Mouse (Mus musculus) right cerebral cortex, adult 2 months (tissue): ENCODE measurements around the gene Spata13.

ENCODE experiments used
- DNase-seq, 2 experiments: peaks; one replicate each; pipeline ENCODE4 v3.0.0; 2021 to 2022; ENCODE audit warnings: low spot score in 2 of 2

Spata13 gene

DNA sequence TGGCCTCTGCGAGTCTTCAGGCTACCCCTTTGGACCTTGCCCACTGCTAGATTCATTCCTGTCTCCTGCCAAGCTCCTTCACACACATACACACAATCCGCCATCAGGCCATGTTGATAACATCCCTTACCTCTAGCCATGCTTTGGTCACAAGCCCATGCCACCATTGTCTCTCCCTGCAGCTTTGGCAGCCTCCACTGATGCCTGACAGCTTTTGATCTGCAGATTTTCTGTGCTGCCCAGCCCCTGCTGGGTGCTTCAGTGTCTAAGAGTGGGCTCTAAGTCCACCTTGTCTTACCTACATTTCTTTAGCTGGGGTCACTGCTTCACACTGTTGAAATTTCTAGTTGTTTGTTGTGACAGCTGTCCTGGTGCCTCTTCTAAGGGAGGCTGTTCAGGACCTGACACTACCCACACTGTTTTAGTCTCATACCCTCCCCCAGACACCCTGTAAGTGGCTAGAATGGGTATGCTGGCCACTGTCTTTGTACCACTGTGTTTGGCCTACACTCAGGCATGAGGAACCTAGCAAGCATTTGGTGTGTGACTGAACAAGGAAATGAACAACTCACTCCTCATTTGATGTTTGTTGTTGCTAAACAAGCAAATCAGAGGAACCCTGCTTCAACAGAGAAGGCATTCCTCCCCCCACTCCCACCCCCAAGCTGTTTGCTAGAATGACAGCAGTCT is 43.0 kb downstream of the Spata13 start:
- no peak for DNase-seq

DNA sequence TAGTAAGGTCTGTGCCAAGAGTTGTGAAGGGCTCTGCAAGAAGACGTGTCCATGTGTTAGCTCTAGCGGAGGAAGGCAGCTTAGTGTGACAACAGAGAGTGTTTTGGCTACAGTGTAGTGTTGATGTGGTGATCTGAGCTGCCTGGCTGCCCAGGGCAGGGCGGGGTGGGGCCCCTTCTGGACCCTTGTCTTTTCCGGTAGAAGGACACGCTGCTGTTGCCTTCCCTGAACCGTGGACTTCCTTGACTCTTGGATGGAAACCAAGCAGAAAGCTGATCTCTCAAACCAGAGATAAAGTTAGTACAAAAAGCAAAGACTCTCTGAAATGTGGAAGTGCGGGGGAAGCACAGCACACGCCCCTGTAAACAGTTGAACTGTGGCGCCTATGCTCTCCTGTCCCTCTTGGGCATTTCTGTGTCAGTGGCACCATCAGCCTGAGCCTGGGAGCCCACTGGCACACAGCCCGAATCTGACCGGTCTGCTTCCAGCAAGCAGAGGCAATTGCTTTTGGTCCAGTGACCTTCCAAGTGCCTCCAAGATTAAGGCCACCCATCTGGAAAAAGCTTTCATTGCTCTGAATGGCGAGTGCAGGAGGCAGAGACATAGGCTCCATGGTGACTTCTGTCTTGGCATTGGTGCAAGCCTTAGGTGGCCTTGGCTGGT is 48.7 kb downstream of the Spata13 start:
- DNase-seq: no peak

DNA sequence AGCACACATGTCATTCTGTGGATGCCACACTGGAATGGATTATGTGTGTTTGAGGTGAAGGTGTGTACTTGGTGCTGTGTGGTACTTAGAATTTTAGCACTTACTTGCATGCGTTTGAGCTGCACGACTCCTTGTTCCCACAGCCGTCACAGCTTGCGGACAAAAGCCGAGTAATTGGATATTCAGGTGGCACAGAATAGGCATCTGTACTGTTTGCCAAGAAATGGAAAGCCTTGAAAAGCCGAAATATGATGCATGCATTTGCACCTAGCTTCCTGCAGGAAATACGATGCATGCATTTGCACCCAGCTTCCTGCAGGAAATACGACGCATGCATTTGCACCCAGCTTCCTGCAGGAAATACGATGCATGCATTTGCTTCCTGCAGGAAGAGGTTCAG is 50.2 kb downstream of the Spata13 start:
- no peak for DNase-seq

DNA sequence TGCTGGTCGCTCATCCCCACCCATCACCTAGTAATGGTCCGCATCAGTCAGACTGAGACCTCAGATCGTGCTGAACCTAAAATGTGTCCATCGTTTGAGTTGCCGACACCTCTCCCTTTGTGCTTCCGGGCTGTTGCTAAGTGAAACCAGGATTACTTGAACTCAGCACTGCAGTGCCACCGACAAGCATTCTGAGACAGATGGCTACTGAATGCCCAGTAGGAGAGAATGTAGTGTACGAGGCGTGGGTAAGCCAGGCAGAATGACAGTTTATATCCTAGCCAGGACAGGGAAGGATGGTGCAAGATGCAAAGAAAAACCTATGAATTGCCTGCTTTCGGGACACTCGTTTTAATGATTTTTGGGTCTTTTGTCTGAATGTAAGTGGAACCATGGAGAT is 52.9 kb downstream of the Spata13 start:
- no peak for DNase-seq

DNA sequence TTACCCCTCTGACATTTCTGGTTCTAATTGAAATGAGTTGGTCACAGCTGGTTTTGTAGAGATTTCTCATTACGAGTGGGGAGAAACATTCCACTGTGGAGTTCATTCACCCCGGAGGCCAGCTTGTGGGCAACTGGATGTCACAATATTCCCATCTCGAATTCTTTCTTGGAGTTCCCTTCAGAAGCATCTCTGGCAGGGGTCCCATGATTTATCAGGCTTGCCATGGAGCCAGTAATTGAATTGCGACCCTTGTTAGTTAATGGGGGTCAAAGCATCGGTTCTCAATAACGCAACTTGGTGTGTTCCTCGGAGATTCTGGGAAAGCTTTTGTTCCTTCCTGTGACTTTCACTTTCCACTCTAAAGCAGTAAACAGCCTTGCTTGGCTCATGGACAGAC is 53.4 kb downstream of the Spata13 start:
- no peak for DNase-seq

DNA sequence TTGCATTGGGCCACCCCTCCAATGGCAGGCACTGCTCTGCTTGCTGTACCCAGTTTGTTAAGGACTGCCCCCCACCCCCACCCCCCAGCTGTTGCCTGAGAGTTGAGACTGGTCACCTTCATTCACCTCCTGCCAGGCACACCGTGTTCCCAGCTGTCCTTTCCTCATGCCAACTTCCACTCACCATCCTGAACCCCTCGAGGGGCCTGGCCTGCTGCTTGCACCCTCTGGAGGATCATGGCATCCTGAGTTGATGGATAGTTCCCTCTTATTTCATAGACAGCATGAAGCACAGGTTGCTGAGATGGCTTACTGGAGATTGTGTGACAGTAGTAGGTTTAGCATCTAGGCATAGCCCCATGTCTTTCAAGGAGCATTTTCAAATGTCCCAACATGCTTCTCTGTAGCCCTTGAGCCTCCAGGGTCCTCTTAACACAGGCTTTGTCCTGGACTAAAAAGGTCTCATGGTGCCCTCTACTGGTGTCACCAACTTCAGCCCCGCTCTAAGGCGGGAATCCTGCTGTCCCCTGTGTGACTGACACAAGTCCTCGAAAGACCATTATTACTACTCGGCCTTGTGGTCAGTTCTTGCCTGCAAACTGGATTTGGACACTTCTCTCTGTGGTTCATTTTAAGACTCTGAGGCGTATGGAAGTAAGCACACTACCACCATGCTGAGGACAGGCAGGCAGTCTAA is 54.9 kb downstream of the Spata13 start:
- DNase-seq: peak; percentile 72 to 76

DNA sequence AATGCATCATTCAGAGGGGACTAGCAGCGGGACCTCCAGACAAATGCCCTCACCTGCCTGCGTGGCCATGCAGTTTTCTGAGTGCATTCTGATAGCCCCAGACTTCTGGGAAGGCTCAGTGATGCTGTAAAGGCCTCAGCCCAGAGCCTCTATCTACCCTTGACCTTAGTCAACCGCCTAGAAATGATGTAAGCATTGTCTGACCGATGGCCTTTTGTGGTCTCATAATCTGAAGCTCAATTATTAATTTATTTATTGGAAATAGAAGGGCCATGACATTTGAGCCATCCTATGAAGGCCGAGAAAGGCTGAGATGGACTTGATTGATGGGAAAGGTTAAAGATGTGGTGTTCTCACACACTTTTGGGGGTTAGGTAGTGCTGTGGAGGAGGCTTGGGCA is 56.0 kb downstream of the Spata13 start:
- DNase-seq: no peak

DNA sequence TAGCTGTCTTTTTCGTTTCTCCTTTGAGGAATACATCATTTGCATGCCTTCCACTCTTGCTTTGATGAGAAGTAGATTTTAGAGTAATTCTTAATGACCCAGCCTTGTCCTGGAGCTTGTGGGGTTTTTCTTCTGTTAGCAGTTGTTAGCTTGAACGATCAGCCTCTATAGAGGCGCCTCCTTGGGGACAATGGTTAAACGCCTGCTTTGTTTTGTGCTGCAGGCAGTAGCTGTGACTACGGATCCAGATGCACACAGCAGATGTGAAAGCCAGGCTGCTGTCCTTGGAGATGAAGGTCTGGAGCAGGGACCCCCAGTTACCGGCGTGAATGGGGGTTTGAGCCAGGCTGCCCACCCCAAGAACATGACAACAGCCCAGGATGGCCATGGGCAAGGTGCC is 56.8 kb downstream of the Spata13 start:
- DNase-seq: no peak

DNA sequence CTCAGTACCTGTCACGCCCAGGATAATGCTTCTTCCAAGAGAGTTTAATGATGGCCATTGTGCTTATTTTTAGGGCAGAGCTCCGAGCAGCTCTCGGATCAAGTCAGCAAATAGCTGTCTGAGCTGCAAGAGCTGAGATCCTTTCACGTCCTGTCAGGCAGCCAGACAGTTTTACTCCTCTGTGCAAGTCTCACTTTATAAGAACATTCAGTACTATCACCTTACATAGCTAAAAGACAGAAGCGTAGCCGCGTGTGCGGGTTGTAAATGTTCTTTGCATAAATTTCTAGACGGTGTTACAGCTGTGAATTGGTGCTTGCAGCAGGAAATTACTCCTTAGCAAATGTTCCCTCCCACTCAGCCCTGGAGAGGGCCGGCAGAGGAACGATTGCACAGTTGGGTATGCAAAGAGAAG is 59.3 kb downstream of the Spata13 start:
- peak; percentile 63 to 70 for DNase-seq

DNA sequence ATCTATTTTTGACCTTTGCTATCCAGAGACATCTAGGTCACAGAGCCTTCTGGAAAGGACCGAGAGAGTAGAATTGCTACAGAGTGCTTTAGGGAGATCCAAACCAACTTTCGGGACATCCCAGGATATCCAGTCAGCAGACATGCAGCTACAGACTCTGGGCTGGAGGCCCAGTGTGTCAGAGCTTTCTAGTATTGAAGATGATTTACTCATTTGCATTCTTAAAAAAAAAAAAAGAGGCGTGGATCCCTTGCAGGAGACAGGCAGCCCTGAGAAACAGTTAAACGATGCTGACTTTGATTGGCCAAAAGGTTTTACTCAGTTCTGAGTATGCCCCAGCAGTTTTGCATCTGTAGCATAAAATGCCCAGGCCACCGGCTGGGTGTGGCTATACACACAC is 59.9 kb downstream of the Spata13 start:
- DNase-seq: no peak

DNA sequence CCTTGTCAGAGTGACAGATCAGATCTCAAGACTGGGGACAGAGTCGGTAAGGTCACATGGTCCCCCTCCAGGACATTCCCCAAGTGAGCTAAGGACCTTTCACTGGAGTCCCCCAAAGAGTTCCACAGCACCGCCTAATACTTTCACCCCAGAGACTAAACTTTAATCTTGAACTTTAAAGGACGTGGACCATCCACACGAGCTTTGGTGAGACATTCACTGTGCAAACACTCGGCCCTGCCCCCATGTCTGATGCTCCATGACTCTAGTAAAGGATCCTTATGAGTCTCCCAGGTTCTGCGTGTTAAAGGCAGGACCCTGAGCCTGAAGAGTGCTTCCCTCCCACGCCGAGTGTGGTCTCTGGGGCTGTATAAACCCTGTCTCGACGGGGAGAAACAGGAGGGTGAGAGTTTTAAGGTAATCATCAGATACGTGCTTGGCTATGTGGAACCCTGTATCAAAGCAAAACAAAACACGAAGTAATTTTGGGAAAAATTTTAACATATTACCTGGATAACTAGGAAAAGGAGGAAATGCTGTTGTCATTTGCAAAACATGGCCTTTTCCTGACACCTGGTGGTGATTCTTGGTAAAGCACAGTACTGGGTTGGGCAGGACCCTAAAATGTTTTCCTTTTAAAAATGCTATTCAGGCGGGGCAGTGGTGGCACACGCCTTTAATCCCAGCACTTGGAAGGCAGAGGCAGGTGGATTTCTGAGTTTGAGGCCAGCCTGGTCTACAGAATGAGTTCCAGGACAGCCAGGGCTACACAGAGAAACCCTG is 60.6 kb downstream of the Spata13 start:
- peak; percentile 75 to 81 for DNase-seq

DNA sequence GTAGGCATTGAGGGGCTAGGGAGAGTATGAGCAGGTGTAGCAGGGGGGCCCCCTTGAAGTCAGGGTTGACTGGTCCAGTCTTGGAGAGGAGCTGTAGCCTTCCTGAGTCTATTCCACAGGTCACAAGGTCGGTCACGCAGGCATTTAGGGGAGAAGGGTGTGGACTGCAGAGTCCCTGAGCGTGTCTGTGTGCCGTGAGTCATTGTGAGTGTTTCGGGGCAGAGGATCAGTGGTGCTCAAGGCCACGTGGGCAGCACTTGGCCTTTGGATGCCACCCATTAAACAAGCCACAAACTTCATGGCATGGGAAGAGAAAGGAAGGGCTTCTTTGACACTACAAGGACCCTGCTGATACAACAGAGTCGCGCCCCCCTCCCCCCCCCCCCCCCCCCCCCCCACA is 63.5 kb downstream of the Spata13 start:
- no peak for DNase-seq

DNA sequence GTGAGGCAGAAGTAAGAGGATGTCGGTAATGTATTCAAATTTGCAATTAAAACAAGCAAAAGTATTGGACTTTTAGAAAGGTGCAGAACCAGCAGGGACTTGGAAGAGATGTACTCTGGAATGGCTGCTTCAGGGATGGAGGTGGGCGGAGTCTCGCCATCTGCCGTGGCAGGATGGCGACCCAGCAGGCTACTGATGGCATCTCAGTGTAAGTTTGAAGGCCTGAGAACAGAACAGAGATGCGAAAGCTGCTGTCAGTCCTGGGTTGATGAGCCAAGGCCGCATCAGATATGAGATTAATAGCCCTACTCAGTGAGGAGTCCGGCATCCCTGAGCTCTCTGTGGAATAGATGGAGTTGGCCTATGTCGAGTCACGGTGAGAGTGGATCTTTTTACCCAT is 65.2 kb downstream of the Spata13 start:
- DNase-seq: no peak

DNA sequence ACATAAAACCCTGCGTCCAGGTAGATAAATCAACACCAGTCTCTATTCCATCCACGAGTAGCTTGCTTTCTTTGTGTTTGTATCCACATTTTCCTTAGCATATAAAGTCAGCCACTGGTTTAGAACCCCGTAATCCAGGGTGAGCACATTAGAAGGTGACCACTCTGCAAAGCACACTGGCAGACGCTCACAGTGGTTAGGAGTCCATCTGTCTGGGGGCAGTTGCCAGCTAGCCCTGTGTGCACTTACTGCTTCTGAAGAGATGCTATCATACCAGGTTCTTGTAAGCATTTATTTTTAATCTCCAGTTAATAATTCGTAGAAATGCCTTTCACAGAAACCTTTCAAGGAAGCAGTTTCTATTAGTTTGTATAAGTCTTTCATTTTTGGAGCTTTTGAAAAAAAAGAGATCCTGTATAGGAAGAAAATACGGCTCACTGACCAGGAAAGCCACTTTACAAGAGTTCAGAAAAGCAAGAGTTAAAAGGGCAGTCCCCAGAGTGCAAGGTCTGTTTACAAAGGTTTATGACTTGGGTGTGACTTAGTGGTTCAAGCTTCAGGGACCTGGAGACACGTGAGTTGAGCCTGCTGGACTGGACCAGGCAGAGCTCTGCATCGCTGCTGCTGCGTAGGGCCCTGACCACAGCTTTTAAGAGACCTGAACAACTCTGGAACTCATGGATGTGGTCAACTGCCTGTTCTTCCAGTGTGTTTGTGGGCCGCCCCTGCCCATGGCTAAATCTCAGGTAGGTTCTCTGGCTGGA is 68.8 kb downstream of the Spata13 start:
- DNase-seq: no peak

DNA sequence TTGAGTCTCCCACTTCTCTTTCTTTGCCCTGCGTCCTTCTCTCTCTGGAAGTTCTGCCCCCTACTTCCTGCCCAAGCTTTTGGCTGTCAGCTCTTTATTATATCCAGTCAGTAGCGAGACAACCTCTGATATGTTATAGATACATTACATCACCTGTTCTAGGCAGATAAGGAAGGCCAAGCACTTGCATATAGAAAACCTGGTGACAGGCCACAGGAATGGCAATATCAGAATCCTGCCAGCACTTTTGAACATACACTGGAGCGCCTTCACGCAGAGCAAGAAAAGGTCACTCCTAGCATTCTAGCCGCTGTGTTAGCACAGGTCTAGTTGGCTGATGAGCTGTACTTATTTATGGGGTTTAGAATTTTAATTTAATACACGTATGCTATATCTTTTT is 70.7 kb downstream of the Spata13 start:
- DNase-seq: no peak

DNA sequence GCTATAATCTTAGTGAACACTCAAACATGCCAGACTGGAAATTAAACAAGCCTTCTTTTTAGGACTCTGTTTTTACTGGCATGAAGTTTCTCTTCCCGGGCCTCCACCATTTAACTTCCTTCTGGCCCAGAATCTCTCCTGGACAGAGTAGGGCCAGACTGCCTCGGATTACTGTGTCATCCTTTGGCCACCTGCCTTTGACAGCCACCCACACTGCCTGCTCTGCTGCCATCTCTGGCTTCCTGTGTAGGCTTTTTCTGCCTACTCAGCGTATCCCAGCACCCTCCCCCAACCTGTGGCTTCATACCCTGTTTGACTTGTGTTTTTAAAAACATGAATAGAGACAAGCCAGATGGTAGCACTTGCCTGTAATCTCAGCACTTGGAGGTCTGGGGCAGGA is 71.2 kb downstream of the Spata13 start:
- DNase-seq: peak; percentile 66 to 68

DNA sequence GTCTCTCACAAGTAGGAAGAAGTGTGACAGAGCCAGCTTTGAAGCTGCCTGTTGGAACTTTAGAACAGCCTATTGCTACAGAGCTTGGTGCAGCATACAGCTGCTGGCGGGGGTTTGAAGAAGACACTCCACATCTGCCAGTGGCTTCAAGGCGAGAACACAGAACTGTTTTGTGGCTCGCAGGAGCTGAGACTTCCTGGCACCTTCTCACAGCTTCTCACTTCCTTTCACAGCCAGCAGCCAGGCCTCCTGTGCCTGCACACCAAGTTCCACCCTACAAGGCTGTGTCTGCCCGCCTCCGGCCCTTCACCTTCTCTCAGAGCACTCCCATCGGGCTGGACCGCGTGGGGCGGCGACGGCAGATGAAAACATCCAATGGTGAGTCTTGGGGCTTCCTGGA is 75.4 kb downstream of the Spata13 start:
- DNase-seq: no peak

DNA sequence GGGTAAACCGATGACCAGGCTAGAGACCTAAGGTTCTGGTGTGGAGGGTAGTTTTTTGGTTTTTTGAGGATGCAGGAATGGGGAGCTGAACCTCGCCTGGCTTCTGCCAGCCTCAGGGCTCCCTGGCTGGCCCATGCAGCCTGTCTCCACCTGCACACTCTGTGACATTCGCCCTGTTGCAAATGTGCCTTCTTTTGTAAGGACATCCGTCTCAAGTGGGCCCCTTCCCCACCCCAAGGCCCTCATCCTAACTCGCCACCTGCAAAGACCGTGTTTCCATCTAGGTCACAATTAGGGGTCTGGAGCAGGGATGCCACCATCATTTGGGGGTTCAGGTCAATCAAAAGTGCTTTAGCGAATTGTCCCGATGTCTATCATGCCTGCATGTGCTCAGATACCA is 75.9 kb downstream of the Spata13 start:
- no peak for DNase-seq

DNA sequence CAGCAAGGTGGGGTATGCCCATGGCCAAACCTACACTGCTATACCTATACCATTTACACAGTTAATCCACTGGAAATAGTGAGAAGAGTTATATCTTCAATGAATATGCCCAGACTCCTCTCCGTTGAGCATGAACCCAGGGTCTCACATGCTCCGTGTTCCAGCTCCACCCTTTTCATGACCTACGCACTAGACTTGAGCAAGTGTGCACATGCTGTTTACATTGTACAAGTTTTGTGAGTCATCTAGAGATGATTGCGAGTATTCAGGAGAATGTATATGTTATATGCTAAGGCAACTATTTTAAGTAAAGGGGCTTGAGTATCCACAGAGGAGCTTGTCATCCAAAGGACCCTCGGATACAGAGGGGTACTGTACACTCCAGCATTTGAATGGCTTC is 77.4 kb downstream of the Spata13 start:
- no peak for DNase-seq

DNA sequence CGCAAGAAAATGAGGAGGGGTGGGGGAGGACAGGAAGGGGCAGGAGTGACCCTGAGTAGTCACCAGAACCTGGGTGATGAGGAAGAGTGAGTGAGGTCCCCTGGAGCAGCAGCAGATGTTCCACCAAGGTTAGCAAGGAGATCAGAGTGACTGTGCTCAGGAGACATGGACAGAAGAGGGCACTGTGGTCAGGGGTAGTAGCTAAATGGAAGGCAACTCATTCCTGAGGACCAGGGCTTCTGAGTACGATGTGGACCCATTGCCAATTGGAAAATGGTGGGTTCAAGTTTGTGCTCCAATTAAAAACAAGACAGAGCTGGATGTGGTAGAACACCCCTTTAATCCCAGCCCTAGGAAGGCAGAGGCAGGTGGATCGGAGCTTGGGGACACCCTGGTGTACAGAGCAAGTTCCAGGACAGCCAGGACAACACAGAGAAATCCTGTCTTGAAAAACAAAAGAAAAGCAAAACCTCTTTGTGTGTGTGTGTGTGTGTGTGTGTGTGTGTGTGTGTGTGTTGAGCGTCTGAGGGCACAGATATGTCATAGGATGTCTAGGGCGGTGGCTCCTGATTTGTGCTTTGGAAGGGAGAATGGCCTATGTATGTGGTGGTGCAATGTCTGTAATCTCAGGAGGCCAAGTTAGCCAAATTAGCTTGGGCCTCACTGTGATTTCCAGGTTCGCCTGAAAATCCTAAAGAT is 77.9 kb downstream of the Spata13 start:
- no peak for DNase-seq

DNA sequence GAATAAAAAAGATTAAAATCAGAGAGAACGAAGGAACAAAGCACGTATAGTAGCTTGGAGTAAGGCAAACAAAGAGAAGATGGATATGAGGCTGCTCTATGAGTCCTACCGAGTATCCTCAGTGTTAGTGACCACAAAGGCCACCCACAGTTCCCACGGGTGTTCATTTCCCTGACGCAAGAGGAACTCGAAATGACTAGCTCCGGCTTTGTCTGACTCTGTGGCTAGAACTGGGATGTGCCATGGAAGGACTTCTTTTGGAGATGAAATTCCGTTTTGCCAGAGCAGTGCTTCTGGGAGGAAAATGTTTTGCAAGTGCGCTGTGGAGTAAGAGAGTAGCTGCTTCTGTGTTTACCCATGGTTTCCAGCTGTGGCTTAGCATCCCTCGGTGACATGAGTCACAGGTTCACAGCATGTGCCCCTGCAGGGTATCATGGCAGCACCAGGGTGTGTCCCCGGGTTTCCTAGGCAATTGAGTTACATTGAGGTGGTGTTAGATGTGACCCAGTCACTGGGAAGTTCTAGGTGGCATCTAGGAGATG is 78.6 kb downstream of the Spata13 start:
- DNase-seq: no peak
